Mouse (Mus musculus) CH12.LX (cell line): ENCODE results near the gene Grin2c.

Source experiments
- CTCF ChIP-seq, 2 experiments: IDR thresholded peaks in 1 of 2; conservative IDR thresholded peaks in 1 of 2; 2 replicates each; pipeline ENCODE4 v1.5.1; 2011 to 2012; ENCODE audit warnings: low read depth in 2 of 2, low read length in 2 of 2, improper control_type of control experiment in 1 of 2, inconsistent platforms in 1 of 2, mild to moderate bottlenecking in 1 of 2, moderate library complexity in 1 of 2
- POLR2A ChIP-seq: IDR thresholded peaks from 2 replicates; pipeline ENCODE4 v1.6.1; 2011; ENCODE audit warnings: low read depth, mild to moderate bottlenecking, improper control_type of control experiment, low read length
- USF2 ChIP-seq: conservative IDR thresholded peaks from 2 replicates; pipeline ENCODE4 v1.6.1; 2011; ENCODE audit warnings: low read depth, low read length, improper control_type of control experiment

DNA sequence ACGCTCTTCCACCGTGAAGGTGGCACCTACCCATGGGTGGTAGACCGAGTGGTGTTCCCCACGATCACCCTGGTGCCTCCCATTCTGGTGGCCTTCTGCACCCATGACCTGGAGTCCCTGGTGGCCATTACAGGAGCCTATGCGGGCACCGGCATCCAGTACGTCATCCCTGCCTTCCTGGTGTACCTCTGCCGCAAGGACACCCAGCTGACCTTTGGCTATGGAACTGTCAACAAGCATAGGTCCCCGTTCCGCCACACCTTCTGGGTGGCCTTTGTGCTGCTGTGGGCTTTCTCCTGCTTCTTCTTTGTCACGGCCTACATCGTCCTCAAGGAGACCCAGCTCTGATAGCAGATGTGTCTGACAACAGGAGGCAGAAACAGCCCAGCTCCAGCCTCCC, 23.3 kb downstream of the Grin2c start:
- TF ChIP-seq CTCF (conservative IDR thresholded peaks at IDR 0.05 in 1 of 2, IDR thresholded peaks at IDR 0.05 in 1 of 2; ENCODE audit: low read depth in 2 of 2, low read length in 2 of 2) (no peak), POLR2A (no peak), USF2 (no peak)
